Mouse (Mus musculus): Measurements from ENCODE around the gene Idh2.
A peak's percentile ranks its signal among the peaks of the same experiment; 100 is the strongest.

DNA sequence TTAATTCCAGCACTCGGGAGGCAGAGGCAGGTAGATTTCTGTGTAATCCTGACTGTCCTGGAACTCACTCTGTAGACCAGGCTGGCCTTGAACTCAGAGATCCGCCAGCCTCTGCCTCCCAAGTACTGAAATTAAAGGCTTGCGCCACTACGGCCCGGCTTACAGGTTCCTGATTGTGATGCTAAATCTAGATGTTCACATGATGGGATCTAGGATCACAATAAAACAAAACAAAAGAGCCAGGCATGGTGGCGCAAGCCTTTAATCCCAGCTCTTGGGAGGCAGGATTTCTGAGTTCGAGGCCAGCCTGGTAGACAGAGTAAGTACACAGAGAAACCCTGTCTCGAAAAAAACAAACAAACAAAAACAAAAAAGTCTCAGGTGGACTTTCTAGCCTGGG lies 37.6 kb upstream of the Idh2 start:
- no peak for TF ChIP-seq POLR2A (IDR thresholded peaks at IDR 0.05; ENCODE audit: insufficient read depth, low read length)
- no peak for TF ChIP-seq CTCF (IDR thresholded peaks at IDR 0.05; ENCODE audit: low read depth, low read length)
- TF ChIP-seq EP300 (IDR thresholded peaks at IDR 0.05; ENCODE audit: insufficient read depth, low read depth, low read length), result peak; percentile 35; the same call in 1 of the 2 replicates

All from ES-Bruce4 (cell line).